In the genomic region with DNA sequence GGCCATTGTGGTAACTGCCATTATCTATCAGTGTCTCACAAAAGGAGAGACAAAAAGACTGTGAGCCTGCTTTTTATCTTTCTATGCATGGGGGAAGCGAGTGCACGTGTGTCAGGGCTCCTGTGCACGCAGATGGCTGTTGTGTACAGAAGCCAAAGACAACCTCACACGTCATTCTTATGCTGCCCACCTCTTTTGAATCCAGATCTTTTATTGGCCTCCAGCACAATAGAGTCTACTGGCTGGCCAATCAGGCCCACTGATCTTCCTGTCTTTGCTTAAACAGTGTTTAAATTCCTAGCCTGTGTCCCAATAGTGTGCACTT, we compare ENCODE assay signal across 17 mouse cellular contexts. TPM values are rescaled to one million over a fixed set of nuclear protein-coding genes. Genes with fewer than 3 reads are reported as not detected.
DNase-seq lines count a peak whose midpoint lies in the region; ATAC-seq and TF ChIP-seq lines count a peak whose summit lies in the region.
"Had no signal": no experiment of that assay in that cellular context is flagged by ENCODE, and none has a peak within 500 bp of the region (broad histone marks: within the 10 kb centered on the region; RNA-seq: fewer than 3 reads in every experiment).

No protein-coding gene starts in this region.

- peak; percentile 68 to 82 for TF ChIP-seq EP300 in MEL (IDR thresholded peaks at IDR 0.05; ENCODE audit: low read depth in 1 of 2, low read length in 2 of 2)

- H3K27ac ChIP-seq in MEL (ENCODE audit: control insufficient read depth, low read depth, low read length) = no peak overlapping the region
- no peak overlapping the region for H3K27ac ChIP-seq in hindbrain, embryonic 14.5 days
- H3K27ac ChIP-seq in midbrain, embryonic 14.5 days (replicated peaks; ENCODE audit: low read depth, low read length) = no peak overlapping the region
- H3K27ac ChIP-seq: layer of hippocampus, adult 2 months; liver, embryonic 13.5 days; neural tube, embryonic 12.5 days had no signal

- no peaks in the 10 kb centered on the region for H3K9me3 ChIP-seq in MEL (replicated peaks; ENCODE audit: insufficient read depth, low read length)
- H3K9me3 ChIP-seq in hindbrain, embryonic 14.5 days (ENCODE audit: control insufficient read depth, low read length) = no peaks in the 10 kb centered on the region
- no peaks in the 10 kb centered on the region for H3K9me3 ChIP-seq in midbrain, embryonic 14.5 days (ENCODE audit: control insufficient read depth, low read length)
- H3K9me3 ChIP-seq: liver, embryonic 13.5 days; neural tube, embryonic 12.5 days had no signal

- no peak overlapping the region for H3K9ac ChIP-seq in MEL (ENCODE audit: control insufficient read depth, low read depth, low read length, poor library complexity, severe bottlenecking)
- no peak overlapping the region for H3K9ac ChIP-seq in hindbrain, embryonic 14.5 days
- no peak overlapping the region for H3K9ac ChIP-seq in midbrain, embryonic 14.5 days (replicated peaks; ENCODE audit: low read length)
- H3K9ac ChIP-seq: liver, embryonic 13.5 days; neural tube, embryonic 12.5 days had no signal

- WGBS in hindbrain, embryonic 14.5 days = 12% methylated on average over 4 of the region's 4 CpGs
- 5% methylated on average over 4 of the region's 4 CpGs for WGBS in midbrain, embryonic 14.5 days

- H3K27me3 ChIP-seq in MEL (ENCODE audit: control insufficient read depth in 1 of 2, insufficient read depth in 2 of 2, low read length in 2 of 2) = no peaks in the 10 kb centered on the region; a peak in 2 of 4 replicates
- no peaks in the 10 kb centered on the region for H3K27me3 ChIP-seq in hindbrain, embryonic 14.5 days (ENCODE audit: control insufficient read depth, insufficient read depth, low read length)
- H3K27me3 ChIP-seq in midbrain, embryonic 14.5 days (ENCODE audit: control insufficient read depth, insufficient read depth, low read length) = no peaks in the 10 kb centered on the region
- H3K27me3 ChIP-seq: liver, embryonic 13.5 days; neural tube, embryonic 12.5 days had no signal

- H3K4me2 ChIP-seq in hindbrain, embryonic 14.5 days (replicated peaks) = no peak overlapping the region; the same call in 1 of the 2 replicates
- H3K4me2 ChIP-seq in midbrain, embryonic 14.5 days (ENCODE audit: low read length) = peak overlapping the region; percentile 2; the same call in 1 of the 2 replicates
- H3K4me2 ChIP-seq: liver, embryonic 13.5 days; neural tube, embryonic 12.5 days had no signal

- no peak overlapping the region for H3K4me3 ChIP-seq in MEL (ENCODE audit: control insufficient read depth in 1 of 2, insufficient read depth in 1 of 2, low read depth in 2 of 2, low read length in 2 of 2)
- no peak overlapping the region for H3K4me3 ChIP-seq in hindbrain, embryonic 14.5 days (replicated peaks; ENCODE audit: low read length)
- H3K4me3 ChIP-seq in midbrain, embryonic 14.5 days (replicated peaks; ENCODE audit: low read depth, low read length) = no peak overlapping the region
- H3K4me3 ChIP-seq: layer of hippocampus, adult 2 months; liver, embryonic 13.5 days; neural tube, embryonic 12.5 days had no signal

- DNase-seq in MEL (ENCODE audit: low read depth, low spot score) = peak; percentile 68
- peak; percentile 48 for DNase-seq in embryo, embryonic 10 days (ENCODE audit: low spot score)
- peak; percentile 31 for DNase-seq in hindbrain, embryonic 14.5 days (ENCODE audit: low spot score)
- DNase-seq in midbrain, embryonic 14.5 days = peak; percentile 57
- no peak for DNase-seq in ovary, postnatal 14 days (ENCODE audit: low spot score)
- DNase-seq in spleen, postnatal 36 days (ENCODE audit: low spot score in 2 of 2) = no peak
- DNase-seq: kidney, adult 9 months; liver, embryonic 13.5 days; lung, postnatal 4 days; right cerebral cortex, postnatal 25 days had no signal

- TF ChIP-seq CTCF in MEL (IDR thresholded peaks at IDR 0.05 in 2 of 3, conservative IDR thresholded peaks at IDR 0.05 in 1 of 3; ENCODE audit: control insufficient read depth in 1 of 3, insufficient read depth in 1 of 3, low read depth in 2 of 3, low read length in 3 of 3, poor library complexity in 1 of 3, severe bottlenecking in 1 of 3) = no peak

- peaks cover 0 to 5% of the 10 kb centered on the region in 2 experiments; a peak in 2 of 4 replicates for H3K36me3 ChIP-seq in MEL (ENCODE audit: control insufficient read depth in 1 of 2, insufficient read depth in 2 of 2, low read length in 2 of 2)
- no peaks in the 10 kb centered on the region for H3K36me3 ChIP-seq in hindbrain, embryonic 14.5 days (replicated peaks; ENCODE audit: control insufficient read depth, insufficient read depth)
- no peaks in the 10 kb centered on the region for H3K36me3 ChIP-seq in midbrain, embryonic 14.5 days (ENCODE audit: control insufficient read depth, insufficient read depth, low read length)
- H3K36me3 ChIP-seq: liver, embryonic 13.5 days; neural tube, embryonic 12.5 days had no signal

- no peak for TF ChIP-seq RAD21 in MEL (IDR thresholded peaks at IDR 0.05; ENCODE audit: low read depth, low read length)

- H3K79me2 ChIP-seq in MEL (ENCODE audit: control insufficient read depth, insufficient read depth, low read length, poor library complexity) = no peaks in the 10 kb centered on the region

- H3K4me1 ChIP-seq in MEL (ENCODE audit: control insufficient read depth in 1 of 2, insufficient read depth in 2 of 2, low read length in 2 of 2) = peaks cover 3% of the 10 kb centered on the region in 2 experiments; a peak in 2 of 4 replicates
- H3K4me1 ChIP-seq in hindbrain, embryonic 14.5 days (replicated peaks; ENCODE audit: control insufficient read depth, insufficient read depth, low read length) = no peaks in the 10 kb centered on the region; the same call in 1 of the 2 replicates
- no peaks in the 10 kb centered on the region for H3K4me1 ChIP-seq in midbrain, embryonic 14.5 days (ENCODE audit: control insufficient read depth, insufficient read depth, low read length)
- H3K4me1 ChIP-seq: liver, embryonic 13.5 days had no signal

- TF ChIP-seq POLR2A in MEL (IDR thresholded peaks at IDR 0.05; ENCODE audit: control insufficient read depth in 1 of 2, insufficient read depth in 1 of 2, low read depth in 1 of 2, low read length in 2 of 2, poor library complexity in 1 of 2) = no peak

- ATAC-seq in hindbrain, embryonic 14.5 days (ENCODE audit: low FRiP score) = peak; percentile 78; the same call in 1 of the 2 replicates
- peak; percentile 72; the same call in 1 of the 2 replicates for ATAC-seq in midbrain, embryonic 14.5 days (ENCODE audit: low FRiP score, low TSS enrichment)
- ATAC-seq in inflammation-experienced regulatory T-cells, adult 6 months = no peak

TF ChIP-seq in MEL, 35 proteins besides CTCF, POLR2A, EP300 and RAD21 (continues in another document):
- TF ChIP-seq MXI1 (IDR thresholded peaks at IDR 0.05; ENCODE audit: low read depth, low read length) (peak; percentile 85), MAX (IDR thresholded peaks at IDR 0.05; ENCODE audit: low read length) (peak; percentile 97), ELF1 (IDR thresholded peaks at IDR 0.05; ENCODE audit: low read depth, low read length) (no peak), CHD1 (IDR thresholded peaks at IDR 0.05; ENCODE audit: low read depth, low read length) (no peak), ZC3H11A (IDR thresholded peaks at IDR 0.05; ENCODE audit: low read depth, low read length) (no peak), GATA1 (IDR thresholded peaks at IDR 0.05; ENCODE audit: low read depth, low read length) (peak; percentile 55; the same call in 1 of the 2 replicates), ZKSCAN1 (IDR thresholded peaks at IDR 0.05; ENCODE audit: low read depth, low read length) (no peak), POLR2AphosphoS5 (IDR thresholded peaks at IDR 0.05; ENCODE audit: borderline replicate concordance, low read depth, low read length) (no peak)

RNA-seq across cellular contexts. Expression of gene Slc17a4, which starts 21.6 kb away (rescaled TPM):
- total RNA-seq in MEL (2012; rRNA removed) = 0.20 TPM in 1 of 2 replicates, not detected in the other
- polyA plus RNA-seq in MEL (2012; ENCODE audit: insufficient read depth in 1 of 2, insufficient read length in 2 of 2, low read depth in 1 of 2, low replicate concordance in 2 of 2, missing spikeins in 1 of 2) = under 1 TPM in 1 of 2 experiments, not detected in 1; 0.54 TPM
- not detected in 2 replicates for polyA plus RNA-seq in hindbrain, embryonic 14.5 days (2014; fragmentation: Nextera tagmentation; extraction: Ambion mirVana)
- polyA plus RNA-seq in midbrain, embryonic 14.5 days (2014; fragmentation: Nextera tagmentation; extraction: Ambion mirVana) = not detected in 2 replicates
- polyA plus RNA-seq in inflammation-experienced regulatory T-cells, adult 6 months (2017; shearing (Covaris generic)) = under 1 TPM in 1 of 3 experiments, not detected in 2; 0.12 TPM
- total RNA-seq: hematopoietic stem cell, adult 5-6 weeks; layer of hippocampus, adult 2 months; left cerebral cortex, postnatal 14 days had no signal

RNA-seq across cellular contexts. Expression of gene Slc17a1, which starts 25.7 kb away (rescaled TPM):
- total RNA-seq in MEL (2012; rRNA removed) = not detected in 2 replicates
- polyA plus RNA-seq in MEL (2012; ENCODE audit: insufficient read depth in 1 of 2, insufficient read length in 2 of 2, low read depth in 1 of 2, low replicate concordance in 2 of 2, missing spikeins in 1 of 2) = not detected
- polyA plus RNA-seq in hindbrain, embryonic 14.5 days (2014; fragmentation: Nextera tagmentation; extraction: Ambion mirVana) = not detected in 2 replicates
- not detected in 2 replicates for polyA plus RNA-seq in midbrain, embryonic 14.5 days (2014; fragmentation: Nextera tagmentation; extraction: Ambion mirVana)
- not detected for polyA plus RNA-seq in inflammation-experienced regulatory T-cells, adult 6 months (2017; shearing (Covaris generic))
- total RNA-seq: gastrocnemius, adult 18-20 months; hematopoietic stem cell, adult 5-6 weeks; layer of hippocampus, adult 2 months; left cerebral cortex, postnatal 14 days had no signal
- polyA plus RNA-seq: neural tube, embryonic 12.5 days; stomach, embryonic 14.5 days had no signal

RNA-seq across cellular contexts. Expression of gene Hist1h2ba, which starts 40.7 kb away (rescaled TPM):
- not detected in 2 replicates for total RNA-seq in MEL (2012; rRNA removed)
- under 1 TPM in 1 of 2 experiments, not detected in 1; 0.58 TPM for polyA plus RNA-seq in MEL (2012; ENCODE audit: insufficient read depth in 1 of 2, insufficient read length in 2 of 2, low read depth in 1 of 2, low replicate concordance in 2 of 2, missing spikeins in 1 of 2)
- polyA plus RNA-seq in hindbrain, embryonic 14.5 days (2014; fragmentation: Nextera tagmentation; extraction: Ambion mirVana) = not detected in 2 replicates
- not detected in 2 replicates for polyA plus RNA-seq in midbrain, embryonic 14.5 days (2014; fragmentation: Nextera tagmentation; extraction: Ambion mirVana)
- not detected for polyA plus RNA-seq in inflammation-experienced regulatory T-cells, adult 6 months (2017; shearing (Covaris generic))
- total RNA-seq: gastrocnemius, adult 18-20 months; hematopoietic stem cell, adult 5-6 weeks; layer of hippocampus, adult 2 months; left cerebral cortex, postnatal 14 days had no signal
- polyA plus RNA-seq: liver, embryonic 13.5 days; neural tube, embryonic 12.5 days; stomach, embryonic 14.5 days had no signal

RNA-seq across cellular contexts. Expression of gene Hist1h2aa, which starts 41.0 kb away (rescaled TPM):
- total RNA-seq in MEL (2012; rRNA removed) = not detected in 2 replicates
- 1 to 10 TPM in 1 of 2 experiments, not detected in 1; 1.6 TPM for polyA plus RNA-seq in MEL (2012; ENCODE audit: insufficient read depth in 1 of 2, insufficient read length in 2 of 2, low read depth in 1 of 2, low replicate concordance in 2 of 2, missing spikeins in 1 of 2)
- polyA plus RNA-seq in hindbrain, embryonic 14.5 days (2014; fragmentation: Nextera tagmentation; extraction: Ambion mirVana) = not detected in 2 replicates
- not detected in 2 replicates for polyA plus RNA-seq in midbrain, embryonic 14.5 days (2014; fragmentation: Nextera tagmentation; extraction: Ambion mirVana)
- not detected for polyA plus RNA-seq in inflammation-experienced regulatory T-cells, adult 6 months (2017; shearing (Covaris generic))
- total RNA-seq: gastrocnemius, adult 18-20 months; hematopoietic stem cell, adult 5-6 weeks; layer of hippocampus, adult 2 months; left cerebral cortex, postnatal 14 days had no signal
- polyA plus RNA-seq: liver, embryonic 13.5 days; neural tube, embryonic 12.5 days; stomach, embryonic 14.5 days had no signal

RNA-seq across cellular contexts. Expression of gene Slc17a3, which starts 54.0 kb away (rescaled TPM):
- not detected in 2 replicates for total RNA-seq in MEL (2012; rRNA removed)
- polyA plus RNA-seq in MEL (2012; ENCODE audit: insufficient read depth in 1 of 2, insufficient read length in 2 of 2, low read depth in 1 of 2, low replicate concordance in 2 of 2, missing spikeins in 1 of 2) = not detected
- not detected in 2 replicates for polyA plus RNA-seq in hindbrain, embryonic 14.5 days (2014; fragmentation: Nextera tagmentation; extraction: Ambion mirVana)
- not detected in 2 replicates for polyA plus RNA-seq in midbrain, embryonic 14.5 days (2014; fragmentation: Nextera tagmentation; extraction: Ambion mirVana)
- polyA plus RNA-seq in inflammation-experienced regulatory T-cells, adult 6 months (2017; shearing (Covaris generic)) = not detected
- total RNA-seq: hematopoietic stem cell, adult 5-6 weeks; layer of hippocampus, adult 2 months had no signal
- polyA plus RNA-seq: stomach, embryonic 14.5 days had no signal

Comparison
In these comparisons a context has a peak if more than half of its experiments do, and no peak if none do; other contexts are left out.
1. DNase-seq: peak in MEL (single experiment), embryo, embryonic 10 days (single experiment), hindbrain, embryonic 14.5 days (single experiment) and midbrain, embryonic 14.5 days (single experiment); none in ovary, postnatal 14 days (single experiment) and spleen, postnatal 36 days (0 of 2).